Mouse (Mus musculus) ES-E14 (cell line): ENCODE measurements at regions not wholly inside any gene's neighbourhood (a gene's known extent, or its start where the extent isn't known, plus 50 kb on each side); places are given as distances from the start of the nearest gene placed in this dataset.

Experiments used
- CHD2 ChIP-seq: IDR thresholded peaks from 2 replicates; pipeline ENCODE4 v1.6.1; 2014; ENCODE audit warnings: mild to moderate bottlenecking, low read depth, low read length, inconsistent platforms
- HCFC1 ChIP-seq: IDR thresholded peaks from 2 replicates; pipeline ENCODE4 v1.6.1; 2012; ENCODE audit warnings: low read length, inconsistent platforms, borderline replicate concordance; ENCODE audit not compliant: insufficient read depth
- MAFK ChIP-seq: IDR thresholded peaks from 2 replicates; pipeline ENCODE4 v1.6.1; 2014; ENCODE audit warnings: mild to moderate bottlenecking, low read depth, low read length, inconsistent platforms; ENCODE audit not compliant: insufficient read depth

GRCm38 (mm10) chr7:50993707-50994106 is 394.7 kb downstream of the 4933405O20Rik start:
- TF ChIP-seq CHD2 = no peak
- TF ChIP-seq MAFK = no peak
- no peak for TF ChIP-seq HCFC1
